Mouse (Mus musculus) cerebellum, adult 11-12 months (tissue): ENCODE measurements around the gene Gps2.
A peak's percentile ranks its signal among the peaks of the same experiment; 100 is the strongest.
"Not testable (repeated sequence)": the region's sequence is repeated elsewhere in the genome, so short reads cannot be mapped to it uniquely, and the experiment has no call there.

Source experiments
- DNase-seq: peaks from one replicate; pipeline ENCODE4 v3.0.0; 2022

Gene Gps2

DNA sequence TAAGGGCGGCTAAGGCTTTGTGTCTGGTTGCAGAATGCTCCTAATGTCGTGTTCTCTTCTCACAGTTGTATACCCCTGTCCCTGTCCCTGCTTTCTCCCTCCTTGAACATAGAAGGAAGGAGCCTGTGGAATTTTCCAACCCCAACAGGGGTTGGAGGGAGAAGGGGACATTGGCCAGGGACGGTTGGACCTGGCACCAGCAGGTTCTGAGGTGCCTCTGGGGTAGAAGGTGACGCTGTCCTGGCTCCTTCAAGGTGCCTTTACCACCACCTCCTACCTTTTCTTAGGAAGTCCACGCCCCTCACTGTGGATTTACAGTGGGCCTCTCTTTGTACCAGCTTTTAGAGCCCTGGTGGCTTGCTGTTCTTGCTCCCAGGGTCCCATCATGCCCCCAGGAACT, 24.1 kb downstream of the Gps2 start:
- no peak for DNase-seq

DNA sequence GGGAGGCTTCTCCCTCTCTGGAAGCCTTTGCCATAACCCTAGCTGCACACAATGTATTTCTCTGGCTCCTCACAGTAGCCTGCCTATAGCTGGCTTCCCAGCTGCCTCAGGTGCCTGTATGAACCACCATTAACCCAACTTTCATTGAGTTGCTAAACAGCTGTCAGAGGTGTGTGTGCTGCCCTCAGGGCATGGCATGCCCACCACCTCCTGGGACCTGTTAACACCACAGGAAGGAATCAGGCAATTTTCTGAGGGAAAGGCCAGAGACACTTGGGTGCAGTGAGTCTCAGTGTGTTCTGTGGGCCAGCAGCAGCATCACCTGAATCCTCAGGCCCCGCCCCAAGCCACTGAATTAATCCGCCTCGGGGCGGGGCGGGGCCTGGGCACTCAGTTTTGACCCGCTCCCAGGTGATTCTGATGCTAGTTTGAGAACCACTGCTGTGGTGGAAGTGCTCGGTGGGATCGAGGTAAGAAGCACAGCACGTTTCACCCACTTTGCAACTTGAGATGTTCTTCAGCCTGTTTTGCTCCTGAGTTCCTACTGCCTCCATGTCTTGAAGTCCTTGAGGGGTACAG, 24.8 kb downstream of the Gps2 start:
- DNase-seq: no peak

DNA sequence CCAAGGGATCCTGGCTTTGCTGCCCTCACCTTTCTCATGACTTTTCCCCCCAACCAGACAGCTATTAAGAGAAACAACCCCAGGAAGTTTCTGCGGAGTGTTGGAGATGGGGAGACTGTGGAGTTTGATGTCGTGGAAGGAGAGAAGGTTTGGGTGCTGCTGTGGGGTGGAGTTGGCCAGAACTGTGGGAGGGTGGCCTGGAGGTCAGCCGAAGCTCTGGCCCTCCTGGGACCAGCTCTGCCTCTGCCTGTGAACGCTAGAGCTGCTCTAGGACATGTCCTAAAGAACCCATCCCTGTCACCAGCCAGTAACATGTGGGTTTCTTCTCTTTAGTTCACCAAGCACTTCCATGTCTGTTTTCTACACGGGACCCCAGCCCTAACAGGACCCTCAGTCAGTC, 25.5 kb downstream of the Gps2 start:
- DNase-seq: no peak

DNA sequence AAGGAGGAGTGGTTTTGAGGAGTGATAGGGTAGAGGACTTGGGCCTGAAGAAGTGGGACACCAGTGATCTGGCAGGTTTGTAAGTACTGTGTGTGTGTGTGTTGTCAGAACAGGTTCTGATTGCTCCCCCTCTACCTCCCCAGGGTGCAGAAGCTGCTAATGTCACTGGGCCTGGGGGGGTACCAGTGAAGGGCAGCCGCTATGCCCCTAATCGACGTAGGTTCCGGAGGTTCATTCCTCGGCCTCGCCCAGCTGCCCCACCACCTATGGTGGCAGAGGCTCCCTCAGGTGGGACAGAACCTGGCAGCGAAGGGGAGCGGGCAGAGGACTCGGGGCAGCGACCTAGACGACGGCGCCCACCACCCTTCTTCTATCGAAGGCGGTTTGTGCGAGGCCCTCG, 26.0 kb downstream of the Gps2 start:
- DNase-seq: no peak

DNA sequence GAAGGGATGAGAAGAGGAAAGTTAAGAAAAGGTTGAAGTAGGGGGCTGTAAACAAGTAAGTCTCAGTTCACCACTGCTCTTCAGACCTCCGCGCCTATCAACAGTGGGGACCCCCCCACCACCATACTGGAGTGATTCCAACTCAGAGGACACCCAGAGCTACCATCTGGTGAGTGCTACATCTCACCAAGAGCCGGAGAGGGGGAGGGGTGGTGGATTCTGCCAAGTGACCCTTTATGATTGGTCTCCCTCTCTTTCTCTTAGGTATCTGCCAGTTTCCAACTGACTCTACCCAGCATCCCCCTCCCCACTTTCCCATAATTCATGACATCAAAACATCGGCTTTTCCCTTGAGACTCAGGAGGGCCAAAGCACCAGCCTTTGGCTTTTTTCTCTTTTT, 27.3 kb downstream of the Gps2 start:
- DNase-seq: no peak

DNA sequence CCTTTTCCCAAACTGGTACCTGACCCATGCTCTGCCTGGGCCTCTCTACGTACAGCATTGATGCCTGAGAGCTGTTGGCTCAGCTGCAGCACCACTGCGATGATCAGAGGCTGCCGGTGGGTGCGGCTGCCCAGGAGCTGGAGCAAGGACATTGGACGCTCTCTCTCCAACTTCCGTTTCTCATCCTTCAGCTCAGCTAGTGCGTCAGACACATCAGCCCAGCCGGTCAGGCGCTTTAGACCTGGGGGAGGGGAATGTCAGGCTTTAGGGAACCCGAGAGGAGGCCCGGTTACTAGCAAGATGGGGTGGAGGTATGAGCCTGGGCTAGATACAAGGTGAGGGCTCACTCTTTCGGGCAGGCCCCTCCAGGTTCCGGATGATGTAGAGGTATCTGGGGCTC, 31.5 kb downstream of the Gps2 start:
- no peak for DNase-seq

- DNase-seq: no peak
Measured at GRCm38 (mm10) chr11:69945997-69946891, 32.6 kb downstream of the Gps2 start.

DNA sequence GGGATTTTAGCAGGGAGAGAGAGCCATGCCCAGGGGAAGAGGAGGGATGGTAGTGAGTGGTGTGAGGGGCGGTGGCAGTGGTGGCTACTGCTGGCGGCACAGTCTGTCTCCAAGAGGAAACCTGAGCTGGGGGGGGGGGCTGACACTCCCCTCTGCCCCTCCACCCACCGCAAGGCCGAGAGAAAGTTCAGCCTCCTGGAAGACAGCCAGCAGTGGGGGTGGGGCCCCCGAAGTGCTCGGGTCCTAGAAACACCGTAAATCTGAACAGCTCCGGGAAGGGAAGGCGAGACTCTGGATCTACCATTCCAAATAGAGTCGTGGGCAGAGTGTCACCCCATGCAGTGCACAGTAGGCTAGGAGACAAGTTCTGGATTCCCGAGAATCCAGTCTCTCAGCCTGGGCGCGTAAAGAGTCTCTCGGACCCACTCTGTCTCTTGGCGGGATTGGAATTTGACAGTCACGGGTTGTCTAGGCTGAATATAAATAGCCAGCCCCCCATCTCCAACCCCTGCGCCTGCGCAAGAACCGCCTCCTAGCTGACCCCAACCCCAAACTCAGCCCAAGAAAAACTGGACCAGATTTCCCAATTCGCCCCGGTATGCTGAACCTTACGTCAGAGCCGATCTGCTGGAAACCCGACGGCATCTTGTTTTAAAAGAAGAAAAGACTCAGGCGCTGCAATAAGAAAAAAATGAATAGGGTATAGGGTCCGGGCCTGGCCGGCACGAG, 33.8 kb downstream of the Gps2 start:
- DNase-seq: no peak

DNA sequence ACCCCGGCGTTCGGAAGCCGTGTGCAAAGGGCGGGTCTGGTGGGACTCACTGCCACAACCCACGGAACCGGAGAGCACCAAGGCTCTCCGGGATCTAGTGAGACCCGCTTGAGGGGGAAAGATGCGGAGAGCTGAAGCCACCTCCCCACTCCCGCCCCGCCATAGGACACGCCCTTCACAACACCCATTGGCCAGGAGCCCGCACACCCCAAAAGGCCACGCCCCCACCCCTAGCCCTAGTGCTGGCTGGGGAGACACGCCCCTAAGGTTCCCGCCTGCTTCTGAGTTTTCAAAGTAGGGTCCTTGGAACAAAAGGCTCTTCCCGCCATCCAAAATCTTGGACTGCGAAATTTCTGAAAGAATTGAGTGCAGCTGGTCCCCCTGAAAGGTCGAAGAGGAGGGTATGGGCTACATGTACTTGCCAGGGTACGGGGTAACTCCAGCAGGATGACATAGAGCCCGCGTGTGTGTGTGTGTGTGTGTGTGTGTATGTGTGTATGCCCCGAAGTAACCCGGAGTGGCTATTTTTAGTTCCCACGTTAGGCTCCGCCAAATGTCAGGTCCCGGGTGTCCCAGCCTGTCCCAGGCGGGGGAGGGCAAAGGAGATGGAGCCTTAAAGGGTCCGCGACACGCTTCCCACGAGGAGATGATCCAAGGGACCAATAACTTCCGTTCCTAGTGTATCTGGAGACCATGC, 34.5 kb downstream of the Gps2 start, which contains the start of gene Slc2a4:
Slc2a4 (minus strand) TSS at position 123 of the 697 bp plus-strand sequence.
- peak; percentile 53 for DNase-seq

GRCm38 (mm10) chr11:69948763-69949150, 35.1 kb downstream of the Gps2 start:
- peak; percentile 68 for DNase-seq

DNA sequence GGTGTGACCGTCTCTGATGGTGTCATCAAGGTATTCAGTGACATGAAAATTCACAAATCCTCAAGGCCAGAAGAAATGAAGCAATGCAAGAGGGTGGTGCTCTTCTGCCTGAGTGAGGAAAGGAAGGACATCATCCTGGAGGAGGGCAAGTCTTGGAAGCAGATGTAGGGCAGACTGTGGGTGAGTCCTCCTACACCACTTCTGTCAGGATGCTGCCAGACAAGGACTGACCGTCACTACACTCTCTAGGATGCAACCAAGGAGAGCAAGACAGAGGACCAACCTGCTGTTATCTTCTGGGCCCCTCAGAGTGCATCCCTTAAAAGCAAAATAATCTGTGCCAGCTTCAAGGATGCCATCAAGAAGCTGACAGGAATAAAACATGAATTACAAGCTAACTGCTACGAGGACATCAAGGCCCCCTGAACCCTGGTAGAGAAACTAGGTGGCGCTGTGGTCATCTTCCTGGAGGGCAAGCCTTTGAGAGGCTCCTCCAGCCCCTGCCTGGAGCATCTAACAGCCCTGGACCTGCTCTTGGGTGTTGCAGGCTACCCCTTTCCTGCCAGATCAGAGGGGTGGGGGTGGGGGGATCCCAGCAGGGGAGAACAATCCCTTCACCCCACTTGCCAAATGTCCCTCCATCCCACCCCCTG, 37.2 kb downstream of the Gps2 start:
- DNase-seq: no peak

- DNase-seq: no peak
Measured at GRCm38 (mm10) chr11:69952274-69952673, 38.6 kb downstream of the Gps2 start.

DNA sequence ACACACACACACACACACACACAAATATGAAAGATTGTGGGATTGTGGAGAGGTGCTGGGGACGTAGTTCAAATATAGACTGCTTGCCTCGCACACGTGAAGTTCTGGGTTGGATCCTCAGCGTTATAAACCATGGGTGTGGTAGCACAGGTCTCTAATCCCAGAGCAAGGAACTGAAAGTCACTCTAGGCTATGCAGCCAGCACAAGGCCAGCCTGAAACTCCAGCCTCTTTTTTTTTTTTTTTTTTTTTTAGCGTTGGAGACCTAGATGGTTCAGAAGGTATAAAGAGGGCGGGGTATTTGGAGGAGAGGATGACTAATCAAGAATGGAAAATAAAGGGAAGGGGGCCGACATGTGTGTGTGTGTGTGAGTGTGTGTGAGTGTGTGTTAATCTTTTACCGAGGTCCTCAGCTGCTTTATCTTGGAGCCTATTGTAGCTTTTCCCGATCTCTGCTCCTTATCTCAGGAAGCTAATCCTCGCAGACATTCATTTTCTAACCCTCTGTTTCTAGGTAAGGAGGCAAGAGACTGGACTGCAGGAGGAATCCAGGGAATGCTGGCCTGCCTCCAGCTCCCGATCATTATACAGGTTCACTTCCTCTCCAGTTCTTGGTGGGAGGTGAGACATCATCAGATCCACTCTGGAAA, 39.7 kb downstream of the Gps2 start:
- DNase-seq: no peak

GRCm38 (mm10) chr11:69955618-69956017, 41.9 kb downstream of the Gps2 start:
- DNase-seq: not testable (repeated sequence)

DNA sequence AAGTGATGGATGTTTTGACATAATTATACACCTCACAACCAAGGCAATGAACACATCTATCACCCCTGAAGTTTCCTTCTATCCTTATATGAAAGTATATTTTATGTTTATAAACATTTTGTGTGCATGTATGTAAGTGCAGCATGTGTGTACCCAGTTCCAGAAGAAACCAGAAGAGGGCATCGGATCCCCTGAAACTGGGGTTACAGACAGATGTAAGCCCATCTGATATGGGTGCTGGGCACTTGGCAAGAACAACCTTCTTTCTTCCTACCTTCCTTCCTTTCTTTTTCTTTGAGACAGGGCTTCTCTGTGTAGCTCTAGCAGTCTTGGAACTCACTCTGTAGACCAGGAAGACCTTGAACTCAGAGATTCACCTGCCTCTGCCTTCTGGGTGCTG, 42.5 kb downstream of the Gps2 start:
- no peak for DNase-seq

- DNase-seq: no peak
Measured at GRCm38 (mm10) chr11:69960616-69961015, 46.9 kb downstream of the Gps2 start.

- no peak for DNase-seq
Measured at GRCm38 (mm10) chr11:69961841-69962240, 48.2 kb downstream of the Gps2 start.

DNA sequence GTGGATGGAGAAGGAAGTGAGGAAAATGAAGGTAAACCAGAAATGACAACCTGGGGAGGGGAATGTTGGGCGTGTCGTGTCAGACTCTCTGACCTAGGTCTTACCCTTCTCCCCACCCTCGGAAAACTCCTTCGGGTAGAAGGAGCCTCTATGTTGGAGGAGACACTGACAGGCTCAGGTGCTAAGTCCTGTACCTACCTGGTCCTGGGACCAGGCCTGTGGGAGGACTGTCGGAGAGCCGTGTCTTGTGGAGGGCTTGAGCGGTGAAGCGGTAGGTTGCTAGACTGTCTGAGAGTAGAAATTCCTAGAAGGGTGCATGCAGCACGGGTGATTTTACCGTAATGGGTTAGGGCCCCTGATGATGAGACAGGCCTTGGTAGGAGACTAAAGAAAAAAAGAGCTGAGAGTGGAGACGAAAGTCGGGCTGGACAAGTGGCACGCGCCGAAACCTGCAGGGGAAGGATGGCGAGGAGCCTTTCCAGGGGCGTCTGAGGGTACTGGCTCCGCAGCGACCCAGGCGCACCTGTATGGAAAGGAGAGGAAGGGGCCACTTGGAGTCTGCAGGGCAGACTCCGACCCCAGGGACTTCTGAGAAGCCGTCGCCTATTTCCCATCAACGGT, 51.1 kb downstream of the Gps2 start, which contains the start of gene Cldn7:
Cldn7 (plus strand) TSS at position 130 of the 621 bp plus-strand sequence.
- DNase-seq: no peak

DNA sequence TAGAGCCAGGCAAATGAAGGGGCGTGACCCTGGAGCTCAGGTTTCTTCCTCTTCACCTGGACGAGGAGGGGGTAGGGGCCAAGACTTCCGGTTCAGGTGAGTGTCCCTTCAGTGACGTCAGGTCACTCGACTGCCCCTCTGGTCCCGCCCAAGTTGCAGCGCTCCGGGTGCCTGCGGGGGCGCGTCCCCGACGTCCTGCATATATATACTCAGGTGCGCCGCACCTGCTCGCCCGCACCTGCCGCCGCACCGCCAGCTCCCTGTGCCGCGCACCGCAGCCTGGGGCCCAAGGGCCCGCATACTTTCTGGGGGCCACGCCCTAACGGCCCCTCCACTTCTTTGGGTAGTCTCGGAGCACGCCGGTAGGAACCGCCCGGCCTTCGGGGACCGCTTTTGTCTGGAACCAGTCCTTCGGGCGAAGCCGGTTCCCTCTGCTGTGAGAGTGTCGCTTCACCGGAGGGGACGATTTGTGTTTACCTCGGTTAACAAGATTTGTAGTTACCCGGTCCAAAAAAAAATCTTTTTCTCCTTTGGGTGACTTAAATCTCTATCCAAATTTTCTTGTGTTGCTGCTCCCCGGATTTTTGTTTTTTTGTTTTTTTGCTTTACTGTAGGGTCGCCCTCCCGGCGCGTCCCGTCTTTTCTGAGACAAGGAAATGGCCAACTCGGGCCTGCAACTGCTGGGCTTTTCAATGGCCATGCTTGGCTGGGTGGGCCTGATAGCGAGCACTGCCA, 51.8 kb downstream of the Gps2 start:
- DNase-seq: no peak
